Mouse (Mus musculus): Measurements from ENCODE around the gene Polr2l. TPM values are rescaled to one million over a fixed set of nuclear protein-coding genes. Genes with fewer than 3 reads are reported as not detected.

The Polr2l gene
- polyA plus RNA-seq, 1 experiment: 20.5 TPM

DNA sequence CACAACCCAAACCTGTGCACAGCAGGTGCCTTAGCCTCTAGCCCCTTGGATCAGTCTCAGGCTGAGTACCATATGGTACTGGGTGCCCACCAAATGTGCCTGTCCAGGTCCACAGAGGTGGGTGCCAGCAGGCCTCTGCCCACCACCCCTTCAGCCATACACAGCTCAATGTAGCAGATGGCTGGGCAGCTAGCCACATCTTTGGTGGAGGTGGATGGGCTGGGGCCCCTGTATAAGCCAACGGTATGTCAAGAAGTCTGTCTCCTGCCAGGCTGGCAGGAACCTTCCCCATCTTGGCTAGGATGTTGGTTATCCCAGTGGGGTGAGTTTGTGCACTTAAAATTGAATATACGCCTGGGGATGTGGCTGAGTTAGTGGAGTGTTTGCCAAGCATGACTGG, 10.7 kb upstream of the Polr2l start:
- no peak overlapping the region for H3K27ac ChIP-seq (ENCODE audit: insufficient read depth, low read length)
- peaks cover 8% of the 10 kb centered on the region for H3K4me1 ChIP-seq (ENCODE audit: control insufficient read depth, insufficient read depth, insufficient read length)
- H3K27me3 ChIP-seq (ENCODE audit: control insufficient read depth, insufficient read depth, low read length): peaks cover 7% of the 10 kb centered on the region; the same call in 1 of the 2 replicates
- H3K36me3 ChIP-seq (ENCODE audit: control insufficient read depth, insufficient read depth, low read length): no peaks in the 10 kb centered on the region
- TF ChIP-seq CTCF (IDR thresholded peaks at IDR 0.05; ENCODE audit: extremely low read depth, insufficient read depth, insufficient read length, insufficient replicate concordance) (no peak), POLR2A (IDR thresholded peaks at IDR 0.05; ENCODE audit: low read depth, low read length) (no peak)
- WGBS: 86% methylated on average over 2 of the region's 2 CpGs
- H3K4me3 ChIP-seq (ENCODE audit: extremely low read depth, insufficient read depth, insufficient read length): no peak overlapping the region
- DNase-seq (ENCODE audit: low read depth in 1 of 2, low spot score in 2 of 2): no peak

- DNase-seq (ENCODE audit: low read depth in 1 of 2, low spot score in 2 of 2): no peak
Measured at GRCm38 (mm10) chr7:141485186-141485585, 10.3 kb upstream of the Polr2l start.

DNA sequence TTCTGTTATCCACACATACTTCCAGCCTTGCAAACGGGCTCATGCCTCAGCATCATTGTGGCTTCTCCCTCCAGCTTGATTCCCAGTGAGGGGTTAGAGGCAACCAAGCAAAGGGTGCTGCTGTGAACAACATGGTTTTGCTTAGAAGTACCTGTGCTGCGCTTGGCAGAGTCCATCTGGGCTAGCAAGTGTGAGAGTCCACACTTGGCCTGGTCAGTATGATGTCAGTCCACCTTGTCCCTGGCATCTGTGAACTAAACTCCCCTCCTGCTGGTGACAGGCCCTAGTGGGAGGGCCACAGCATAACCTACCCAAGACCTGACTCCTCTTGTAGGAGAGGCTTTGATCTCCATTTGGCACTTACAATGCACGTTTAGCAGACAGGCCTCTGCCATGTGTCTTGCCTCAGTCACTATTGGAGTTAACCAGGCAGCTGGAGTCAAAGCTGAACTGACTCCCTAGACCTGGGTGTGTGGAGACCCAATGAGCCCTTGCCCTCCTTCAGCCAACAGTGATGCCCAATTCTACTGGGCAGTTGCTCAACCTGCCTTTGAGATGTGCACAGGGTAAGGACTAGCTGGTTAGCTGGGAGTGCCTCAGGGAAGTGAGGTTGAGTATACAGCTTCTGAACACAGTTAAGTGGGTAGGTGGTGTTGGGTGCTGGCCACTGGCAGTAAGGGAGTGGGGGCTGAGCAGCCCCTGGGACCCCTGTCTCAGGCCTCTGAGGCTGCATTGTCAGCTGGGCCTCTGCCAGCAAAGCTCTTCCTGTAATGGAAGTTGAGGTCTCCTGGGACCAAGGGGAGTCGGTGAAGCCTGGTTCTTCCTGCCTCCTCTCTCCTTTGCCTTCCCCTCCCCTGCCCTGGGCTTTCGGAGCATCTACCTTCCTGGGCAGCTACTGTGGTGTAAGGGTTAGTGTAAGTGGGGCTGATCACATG, 9.5 kb upstream of the Polr2l start:
- Histone ChIP-seq H3K4me1 (ENCODE audit: control insufficient read depth, insufficient read depth, insufficient read length) (peaks cover 11% of the 10 kb centered on the region), H3K4me3 (ENCODE audit: extremely low read depth, insufficient read depth, insufficient read length) (no peak overlapping the region), H3K36me3 (ENCODE audit: control insufficient read depth, insufficient read depth, low read length) (no peaks in the 10 kb centered on the region), H3K27me3 (ENCODE audit: control insufficient read depth, insufficient read depth, low read length) (peaks cover 7% of the 10 kb centered on the region; the same call in 1 of the 2 replicates), H3K27ac (ENCODE audit: insufficient read depth, low read length) (no peak overlapping the region)
- TF ChIP-seq CTCF (IDR thresholded peaks at IDR 0.05; ENCODE audit: extremely low read depth, insufficient read depth, insufficient read length, insufficient replicate concordance) (no peak), POLR2A (IDR thresholded peaks at IDR 0.05; ENCODE audit: low read depth, low read length) (no peak)
- no peak for DNase-seq (ENCODE audit: low read depth in 1 of 2, low spot score in 2 of 2)
- WGBS: 67% methylated on average over 5 of the region's 5 CpGs

More at GRCm38 (mm10) chr7:141485186-141485585, 10.3 kb upstream of the Polr2l start:
- H3K36me3 ChIP-seq (ENCODE audit: control insufficient read depth, insufficient read depth, low read length): no peaks in the 10 kb centered on the region
- peaks cover 11% of the 10 kb centered on the region for H3K4me1 ChIP-seq (ENCODE audit: control insufficient read depth, insufficient read depth, insufficient read length)
- H3K4me3 ChIP-seq (ENCODE audit: extremely low read depth, insufficient read depth, insufficient read length): no peak overlapping the region
- 93% methylated on average over 2 of the region's 2 CpGs for WGBS
- peaks cover 7% of the 10 kb centered on the region; the same call in 1 of the 2 replicates for H3K27me3 ChIP-seq (ENCODE audit: control insufficient read depth, insufficient read depth, low read length)
- TF ChIP-seq CTCF (IDR thresholded peaks at IDR 0.05; ENCODE audit: extremely low read depth, insufficient read depth, insufficient read length, insufficient replicate concordance) (no peak), POLR2A (IDR thresholded peaks at IDR 0.05; ENCODE audit: low read depth, low read length) (no peak)
- no peak overlapping the region for H3K27ac ChIP-seq (ENCODE audit: insufficient read depth, low read length)

- Histone ChIP-seq H3K36me3 (ENCODE audit: control insufficient read depth, insufficient read depth, low read length) (no peaks in the 10 kb centered on the region), H3K27me3 (ENCODE audit: control insufficient read depth, insufficient read depth, low read length) (peaks cover 7% of the 10 kb centered on the region; the same call in 1 of the 2 replicates), H3K27ac (ENCODE audit: insufficient read depth, low read length) (no peak overlapping the region), H3K4me1 (ENCODE audit: control insufficient read depth, insufficient read depth, insufficient read length) (peaks cover 11% of the 10 kb centered on the region), H3K4me3 (ENCODE audit: extremely low read depth, insufficient read depth, insufficient read length) (no peak overlapping the region)
- 91% methylated on average over 6 of the region's 6 CpGs for whole genome bisulfite sequencing
- no peak for DNase-seq (ENCODE audit: low read depth in 1 of 2, low spot score in 2 of 2)
- TF ChIP-seq POLR2A (IDR thresholded peaks at IDR 0.05; ENCODE audit: low read depth, low read length) (no peak), CTCF (IDR thresholded peaks at IDR 0.05; ENCODE audit: extremely low read depth, insufficient read depth, insufficient read length, insufficient replicate concordance) (no peak)
Measured at GRCm38 (mm10) chr7:141483114-141483653, 8.3 kb upstream of the Polr2l start.

GRCm38 (mm10) chr7:141482531-141483024, 7.6 kb upstream of the Polr2l start:
- 77% methylated on average over 11 of the region's 11 CpGs for WGBS
- Histone ChIP-seq H3K36me3 (ENCODE audit: control insufficient read depth, insufficient read depth, low read length) (no peaks in the 10 kb centered on the region), H3K27me3 (ENCODE audit: control insufficient read depth, insufficient read depth, low read length) (peaks cover 7% of the 10 kb centered on the region; the same call in 1 of the 2 replicates), H3K27ac (ENCODE audit: insufficient read depth, low read length) (no peak overlapping the region), H3K4me3 (ENCODE audit: extremely low read depth, insufficient read depth, insufficient read length) (peak overlapping the region; percentile 45; the same call in 1 of the 2 replicates), H3K4me1 (ENCODE audit: control insufficient read depth, insufficient read depth, insufficient read length) (peaks cover 14% of the 10 kb centered on the region)
- DNase-seq (ENCODE audit: low read depth in 1 of 2, low spot score in 2 of 2): no peak
- TF ChIP-seq CTCF (IDR thresholded peaks at IDR 0.05; ENCODE audit: extremely low read depth, insufficient read depth, insufficient read length, insufficient replicate concordance) (no peak), POLR2A (IDR thresholded peaks at IDR 0.05; ENCODE audit: low read depth, low read length) (no peak)

GRCm38 (mm10) chr7:141481498-141482401, 6.8 kb upstream of the Polr2l start:
- peaks cover 14% of the 10 kb centered on the region for H3K4me1 ChIP-seq (ENCODE audit: control insufficient read depth, insufficient read depth, insufficient read length)
- H3K4me3 ChIP-seq (ENCODE audit: extremely low read depth, insufficient read depth, insufficient read length): peak overlapping the region; percentile 45
- no peak overlapping the region for H3K27ac ChIP-seq (ENCODE audit: insufficient read depth, low read length)
- H3K27me3 ChIP-seq (ENCODE audit: control insufficient read depth, insufficient read depth, low read length): peaks cover 7% of the 10 kb centered on the region; the same call in 1 of the 2 replicates
- no peaks in the 10 kb centered on the region for H3K36me3 ChIP-seq (ENCODE audit: control insufficient read depth, insufficient read depth, low read length)
- DNase-seq (ENCODE audit: low read depth in 1 of 2, low spot score in 2 of 2): no peak
- WGBS: 5% methylated on average over 81 of the region's 81 CpGs
- TF ChIP-seq POLR2A (IDR thresholded peaks at IDR 0.05; ENCODE audit: low read depth, low read length) (no peak), CTCF (IDR thresholded peaks at IDR 0.05; ENCODE audit: extremely low read depth, insufficient read depth, insufficient read length, insufficient replicate concordance) (peak; percentile 10; the same call in 1 of the 2 replicates)

Data from spleen, adult 2 months (tissue).